Mouse (Mus musculus): ENCODE results near the gene Lancl1. TPM values are rescaled to one million over a fixed set of nuclear protein-coding genes. Genes with fewer than 3 reads are reported as not detected.

Gene Lancl1
- total RNA-seq, 2 experiments from 2014 or later = 170 to 195 TPM

DNA sequence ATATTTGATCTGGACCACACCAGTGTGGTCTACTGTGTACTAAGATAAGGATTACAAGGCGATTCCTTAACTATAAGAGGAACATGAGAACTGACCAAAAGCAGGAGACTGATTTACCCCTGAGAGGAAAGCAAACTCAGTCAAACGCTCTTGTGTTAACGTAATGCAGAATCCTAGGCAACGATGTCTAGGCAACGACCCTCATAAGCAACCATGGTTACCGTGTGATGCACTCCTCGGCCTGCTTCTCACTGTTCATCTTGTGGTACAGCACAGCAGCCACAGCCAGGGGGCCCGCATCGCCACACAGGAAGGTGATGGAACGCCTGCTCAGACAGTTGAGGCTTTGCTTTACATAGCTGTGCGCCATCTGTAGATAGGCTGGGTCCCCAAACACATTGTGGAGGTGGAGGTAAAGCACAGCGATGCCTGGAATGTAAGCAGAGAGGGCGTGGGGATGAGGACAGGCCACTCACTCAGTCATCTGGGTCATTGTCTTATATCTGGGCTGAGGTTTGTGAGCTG, 18.0 kb downstream of the Lancl1 start:
- DNase-seq (ENCODE audit: extremely low spot score in 1 of 2, low spot score in 1 of 2) = no peak

DNA sequence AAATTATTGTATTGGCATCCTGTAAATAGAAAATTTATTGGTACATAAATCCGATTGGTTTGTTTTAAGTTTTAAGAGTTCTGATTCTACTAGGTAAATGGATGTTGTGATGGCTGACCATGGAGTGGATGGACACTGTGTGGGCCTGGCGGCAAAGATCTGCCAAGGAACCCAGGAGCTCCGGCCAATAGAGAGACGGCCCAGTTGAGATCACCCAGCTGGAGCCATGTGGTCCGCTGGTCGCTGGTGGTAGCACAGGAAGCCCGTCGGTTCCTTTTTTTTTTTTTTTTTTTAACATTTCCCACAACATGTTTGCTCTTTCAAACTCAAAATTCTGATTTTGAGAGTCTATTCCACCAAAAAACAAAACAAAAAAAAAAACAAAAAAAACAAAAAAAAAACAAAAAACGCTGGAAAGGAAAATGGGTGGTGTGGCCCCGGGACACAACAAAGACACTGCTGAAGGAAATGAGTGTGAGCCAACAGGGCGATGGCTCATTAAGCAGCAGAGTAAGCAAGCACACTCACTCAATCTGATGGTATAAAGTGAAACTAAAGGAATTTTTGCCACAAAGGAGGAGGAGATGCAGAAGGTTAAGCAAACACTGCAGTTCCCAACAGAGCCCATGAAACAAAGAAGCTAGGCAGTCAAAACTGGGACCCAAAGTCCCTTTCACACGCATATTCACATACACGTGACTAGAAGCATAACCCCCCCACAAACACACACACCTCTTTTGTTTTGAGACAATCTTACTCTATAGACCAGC, 21.4 kb downstream of the Lancl1 start:
- no peak for DNase-seq (ENCODE audit: extremely low spot score in 1 of 2, low spot score in 1 of 2)

DNA sequence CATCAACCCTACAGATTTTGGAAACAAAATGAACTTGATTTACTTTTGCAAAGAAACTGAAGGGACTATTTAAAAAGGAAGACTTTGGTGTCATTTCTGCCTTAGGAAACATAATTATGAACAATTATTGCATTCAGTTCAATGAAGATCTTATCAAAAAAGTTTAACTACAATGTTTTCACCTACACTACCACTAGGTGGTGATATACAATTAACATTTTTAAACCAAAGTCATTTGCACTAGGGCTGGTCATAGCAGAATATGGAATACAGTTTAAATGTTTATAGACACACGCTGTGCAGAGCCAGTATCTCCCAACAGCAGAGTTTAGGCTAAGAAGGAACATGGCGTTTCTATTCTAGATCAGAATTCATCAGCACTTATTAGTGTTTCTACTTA, 24.5 kb downstream of the Lancl1 start:
- DNase-seq (ENCODE audit: extremely low spot score in 1 of 2, low spot score in 1 of 2) = no peak

DNA sequence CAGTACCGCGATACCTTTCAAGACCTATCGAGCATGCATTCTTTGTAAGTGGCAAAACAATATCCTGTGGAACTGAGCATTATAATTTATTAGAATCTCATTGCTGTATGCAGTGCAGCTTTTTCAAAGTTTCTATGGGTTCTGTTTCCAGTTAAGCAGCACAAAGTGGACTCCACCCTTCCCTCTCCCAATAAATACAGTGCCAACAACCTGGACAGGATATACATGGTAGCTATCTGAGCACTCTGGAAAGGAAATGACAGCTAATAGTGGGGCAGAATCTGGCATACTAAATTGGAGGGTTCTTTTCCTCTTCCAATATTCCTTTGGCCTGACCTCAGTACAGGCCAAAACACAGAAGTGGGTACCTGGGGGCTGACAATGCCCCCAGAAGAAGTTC, 28.2 kb downstream of the Lancl1 start:
- no peak for DNase-seq (ENCODE audit: extremely low spot score in 1 of 2, low spot score in 1 of 2)

DNA sequence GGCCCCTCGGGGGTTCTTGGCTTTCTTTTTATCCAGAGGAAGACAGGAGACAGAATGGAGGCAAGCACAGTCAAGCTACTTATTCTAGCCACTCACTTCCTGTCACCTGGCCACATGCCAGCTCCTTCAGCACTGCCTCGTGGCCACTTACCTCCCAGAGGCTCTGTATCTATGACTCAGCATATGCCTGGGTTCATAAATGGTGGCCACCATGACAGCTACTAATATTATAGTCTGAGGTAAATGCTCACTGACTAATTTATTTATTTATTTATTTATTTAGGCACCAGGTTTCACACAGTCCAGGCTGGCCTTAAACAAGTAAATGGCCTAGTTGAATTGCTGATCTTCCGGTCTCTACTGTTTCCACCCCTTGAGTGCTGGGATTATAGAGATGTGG, 35.0 kb downstream of the Lancl1 start:
- DNase-seq (ENCODE audit: extremely low spot score in 1 of 2, low spot score in 1 of 2) = no peak

DNA sequence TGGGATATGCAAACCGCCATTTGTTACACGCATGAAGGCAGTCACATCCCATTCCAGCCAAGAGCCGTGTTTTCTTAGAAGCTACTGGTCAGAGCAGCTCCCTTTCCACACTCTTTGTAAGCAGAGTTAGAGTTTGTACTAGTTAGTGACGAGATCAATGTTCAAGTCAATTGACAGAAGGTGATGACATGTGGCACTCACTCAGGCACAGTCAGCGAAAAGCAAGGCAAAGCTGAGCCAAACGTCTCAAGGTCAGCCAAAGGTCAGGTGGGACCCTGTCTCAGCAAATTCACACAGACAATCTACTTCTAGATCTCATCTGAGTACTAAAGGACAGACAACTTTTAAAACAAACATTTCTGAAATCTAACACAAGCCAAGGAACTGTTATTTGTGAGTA, 36.4 kb downstream of the Lancl1 start:
- no peak for DNase-seq (ENCODE audit: extremely low spot score in 1 of 2, low spot score in 1 of 2)

DNA sequence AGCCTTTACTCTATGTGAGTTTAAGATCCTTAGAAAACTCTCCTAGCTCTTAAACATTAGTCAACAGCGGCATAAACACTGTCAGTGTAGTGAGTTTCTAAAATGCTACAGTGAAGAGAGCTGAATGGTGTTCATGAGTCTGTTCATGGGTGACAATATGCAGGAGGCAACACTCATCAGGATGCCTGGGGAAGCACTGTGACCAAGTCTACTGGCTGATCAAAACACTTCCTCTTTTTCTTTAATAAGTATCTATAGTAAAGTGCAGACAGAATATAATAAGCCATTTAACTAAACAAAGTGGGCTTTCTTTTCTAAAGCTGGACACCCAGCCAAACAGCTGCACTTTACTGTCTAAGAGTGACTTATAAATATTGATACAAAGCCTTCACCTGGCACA, 37.3 kb downstream of the Lancl1 start:
- DNase-seq (ENCODE audit: extremely low spot score in 1 of 2, low spot score in 1 of 2) = no peak

DNA sequence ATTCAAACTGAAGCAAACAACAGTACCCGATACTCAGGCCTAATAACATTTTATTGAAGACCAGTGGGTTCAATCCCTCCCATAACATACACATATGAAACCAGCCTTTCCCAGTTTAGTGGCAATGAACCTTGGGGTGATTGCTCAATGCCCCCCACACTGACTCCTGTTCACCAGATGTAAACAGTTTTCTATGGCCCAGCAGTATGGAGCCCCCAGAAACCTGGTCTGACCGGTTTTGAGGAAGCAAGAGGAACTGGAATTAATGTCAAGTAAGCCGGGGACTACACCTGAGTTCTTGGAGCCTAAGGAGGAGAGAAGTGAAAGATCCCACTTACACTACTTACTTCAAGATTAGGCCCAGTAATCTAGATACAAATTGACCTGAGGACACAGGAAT, 38.2 kb downstream of the Lancl1 start:
- DNase-seq (ENCODE audit: extremely low spot score in 1 of 2, low spot score in 1 of 2) = no peak

DNA sequence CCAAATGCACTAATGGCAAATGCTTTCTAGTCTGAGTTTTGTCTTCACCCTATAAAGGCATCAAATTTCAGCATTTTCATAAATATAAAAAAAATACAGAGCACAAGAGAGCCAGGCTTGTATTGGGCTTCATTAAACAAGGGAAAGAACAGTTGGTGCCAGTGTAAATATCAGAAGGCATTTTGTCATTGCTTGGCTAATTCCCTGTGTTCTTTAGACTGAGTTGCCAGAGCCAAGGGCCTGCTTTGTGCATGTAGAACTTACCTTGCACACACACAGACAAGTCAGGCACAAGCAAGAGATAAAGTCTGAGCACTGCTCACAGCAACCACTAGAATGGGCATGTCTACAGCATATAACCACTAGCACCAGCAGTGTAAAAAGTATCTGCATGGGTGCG, 40.1 kb downstream of the Lancl1 start:
- no peak for DNase-seq (ENCODE audit: extremely low spot score in 1 of 2, low spot score in 1 of 2)

DNA sequence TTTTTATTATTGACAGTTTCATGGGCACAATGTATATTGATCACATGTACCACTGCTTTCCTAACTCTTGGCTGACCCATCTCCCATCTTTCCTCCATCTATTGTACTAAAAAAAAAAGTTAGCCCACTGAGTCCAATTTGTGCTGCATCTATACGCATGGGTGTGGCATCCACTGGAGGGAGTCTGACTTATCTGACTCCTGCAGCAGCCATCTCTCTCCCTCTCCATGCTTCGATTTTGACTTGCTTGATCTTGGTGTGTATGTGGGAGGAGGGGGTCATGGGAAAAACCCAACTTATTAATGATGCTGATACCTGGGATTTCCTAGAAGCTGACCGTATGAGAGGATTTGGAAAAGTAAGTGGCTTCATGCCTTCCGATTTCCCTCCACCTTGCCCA, 40.5 kb downstream of the Lancl1 start:
- no peak for DNase-seq (ENCODE audit: extremely low spot score in 1 of 2, low spot score in 1 of 2)

DNA sequence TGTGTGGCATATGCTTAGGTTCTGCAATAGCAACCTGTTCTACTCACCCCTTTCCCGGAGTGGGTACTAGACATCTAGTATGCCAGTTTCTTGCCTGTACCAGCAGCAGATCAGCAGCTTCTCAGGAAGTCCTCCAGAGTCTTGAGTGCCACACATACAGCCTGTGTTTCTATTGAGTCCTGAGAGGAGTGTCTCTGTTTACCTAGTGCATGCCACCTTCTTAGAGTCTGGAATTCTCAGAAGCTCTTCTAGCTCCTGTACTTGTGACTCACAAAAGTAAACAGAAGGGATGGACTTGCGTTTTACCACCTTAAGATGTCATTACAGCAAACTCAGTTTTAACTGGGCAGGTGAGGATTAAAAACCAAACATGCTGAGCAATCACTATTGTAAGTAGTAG, 41.9 kb downstream of the Lancl1 start:
- DNase-seq (ENCODE audit: extremely low spot score in 1 of 2, low spot score in 1 of 2) = no peak

DNA sequence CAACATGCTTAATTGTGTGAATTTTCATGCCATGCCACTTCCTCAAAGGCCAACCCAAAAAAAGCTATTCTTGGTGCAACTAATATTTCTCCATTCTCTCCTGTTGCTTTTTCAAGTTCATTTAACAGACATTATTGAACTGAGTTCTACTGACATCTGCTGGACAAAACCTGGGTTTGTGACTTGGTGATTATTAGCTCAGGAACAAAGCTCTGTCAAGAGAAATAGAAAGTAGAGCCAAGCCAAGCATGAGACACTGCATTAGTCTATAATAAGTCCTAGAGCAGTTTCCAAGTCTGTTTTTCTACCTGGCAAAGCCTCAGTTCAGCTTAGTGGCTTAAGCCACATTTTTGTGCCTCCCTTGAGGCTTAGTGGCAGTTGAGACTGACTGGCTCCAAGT, 45.9 kb downstream of the Lancl1 start:
- DNase-seq (ENCODE audit: extremely low spot score in 1 of 2, low spot score in 1 of 2) = no peak

DNA sequence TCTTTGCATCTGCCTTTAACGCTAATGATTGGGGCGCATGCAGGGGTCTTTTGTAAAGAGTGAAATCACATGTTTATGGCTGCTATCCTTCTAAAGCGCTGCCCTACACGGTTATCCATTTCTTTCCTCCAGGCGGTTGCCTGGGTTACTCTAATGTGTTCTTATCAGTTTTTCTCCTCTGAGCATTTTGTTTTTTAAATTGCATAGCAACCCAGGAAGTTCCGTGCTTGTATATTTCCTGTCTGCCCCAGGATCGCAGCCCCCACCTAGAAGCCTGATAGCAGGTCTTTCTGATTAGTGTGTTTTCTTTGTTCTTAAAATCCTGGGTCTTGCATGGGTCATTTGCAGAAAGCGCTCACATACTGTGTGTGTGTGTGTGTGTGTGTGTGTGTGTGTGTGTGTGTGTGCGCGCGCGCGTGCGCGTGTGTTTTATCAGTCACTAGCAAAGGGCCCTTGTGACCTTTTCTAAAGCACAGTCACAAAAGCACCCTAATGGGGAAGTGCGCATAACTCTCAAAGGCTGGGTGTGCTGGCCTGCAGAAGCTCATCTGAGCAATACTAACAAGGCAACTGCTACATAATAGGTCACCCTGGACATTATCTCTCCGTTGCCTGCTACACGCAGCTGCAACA, 51.0 kb downstream of the Lancl1 start:
- no peak for DNase-seq (ENCODE audit: extremely low spot score in 1 of 2, low spot score in 1 of 2)

DNA sequence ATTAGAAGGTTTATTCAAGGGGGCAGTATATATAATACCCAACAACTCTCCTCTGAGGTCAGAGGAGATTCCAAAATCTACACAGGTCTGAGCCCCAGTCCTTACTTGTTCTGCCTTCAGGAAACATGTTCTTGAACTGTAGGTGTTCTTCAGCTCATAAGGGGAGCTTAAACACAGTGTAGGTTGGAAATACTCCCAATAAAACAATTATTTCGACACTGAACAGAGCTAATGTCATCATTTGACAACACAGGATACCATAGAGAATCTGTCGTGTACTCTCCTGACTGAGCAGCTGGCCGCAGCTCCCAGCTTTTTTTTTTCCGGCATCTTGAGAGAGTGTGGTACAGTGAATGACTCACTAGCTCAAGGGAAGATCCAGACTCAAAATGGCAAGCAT, 52.8 kb downstream of the Lancl1 start:
- DNase-seq (ENCODE audit: extremely low spot score in 1 of 2, low spot score in 1 of 2) = no peak

DNA sequence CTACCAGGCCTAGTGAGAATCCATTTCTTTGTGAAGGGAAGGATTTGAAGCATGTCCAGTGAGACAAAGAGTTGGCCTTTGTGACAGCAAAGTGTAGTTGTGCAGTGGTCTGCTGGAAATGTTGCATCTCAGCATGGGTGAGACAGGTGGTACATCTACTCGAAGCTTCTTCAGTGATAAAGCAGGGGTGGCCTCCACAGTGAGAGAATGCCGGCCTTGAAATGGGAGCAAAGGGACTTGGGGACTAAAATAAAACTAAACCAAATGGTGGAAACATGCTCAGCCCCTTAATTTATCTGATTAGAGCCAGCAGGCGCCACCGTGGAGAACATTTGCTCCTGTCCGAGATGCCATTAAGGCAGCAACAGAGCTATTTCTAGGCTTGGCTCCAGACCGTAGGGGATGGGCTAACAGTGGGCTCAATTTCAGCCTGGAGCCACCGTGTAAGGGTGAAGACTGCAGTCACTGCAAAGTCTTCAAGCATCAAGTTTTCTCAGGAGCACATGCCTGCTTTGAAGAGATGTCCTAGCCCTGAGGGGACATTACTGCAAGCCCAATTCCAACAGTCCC, 53.5 kb downstream of the Lancl1 start:
- DNase-seq (ENCODE audit: extremely low spot score in 1 of 2, low spot score in 1 of 2) = no peak

DNA sequence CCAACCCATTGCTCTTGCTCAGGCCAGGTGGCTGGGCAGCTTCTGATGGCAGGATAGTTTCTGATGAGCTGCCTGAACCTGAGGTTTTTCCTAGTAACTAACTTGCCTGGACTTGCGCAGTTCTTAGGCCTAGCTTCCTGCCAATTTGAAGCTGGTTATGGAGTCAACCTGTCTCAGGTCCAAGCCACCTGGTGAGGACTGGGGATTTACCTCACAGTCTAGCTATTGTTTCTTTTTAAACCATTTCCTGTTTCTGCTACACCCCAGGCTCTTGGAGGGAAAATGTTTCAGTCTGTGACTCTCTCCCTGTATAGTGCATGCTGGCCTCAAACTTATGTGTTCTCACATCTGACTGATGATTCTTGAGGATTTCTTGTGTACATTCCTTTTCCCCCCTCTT, 58.5 kb downstream of the Lancl1 start:
- DNase-seq (ENCODE audit: extremely low spot score in 1 of 2, low spot score in 1 of 2) = no peak

DNA sequence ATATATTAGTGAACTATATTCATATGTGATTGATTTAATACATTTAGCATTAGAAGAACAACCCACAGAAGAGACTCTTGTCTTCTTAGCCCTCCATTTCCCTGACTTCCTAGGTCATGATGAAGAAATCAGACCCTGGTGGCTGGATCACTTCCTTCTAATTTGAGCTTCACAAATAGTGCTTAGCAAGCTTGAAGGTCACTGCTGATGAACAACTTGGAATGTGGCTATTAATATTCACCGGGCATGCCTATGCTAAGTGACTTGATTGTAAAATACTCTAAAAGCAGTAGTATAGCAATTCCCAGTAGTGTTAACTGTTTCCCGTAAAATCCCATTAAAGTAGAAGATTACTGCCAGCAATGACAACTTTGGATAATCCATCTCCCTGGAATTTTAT, 63.2 kb downstream of the Lancl1 start:
- no peak for DNase-seq (ENCODE audit: extremely low spot score in 1 of 2, low spot score in 1 of 2)

DNA sequence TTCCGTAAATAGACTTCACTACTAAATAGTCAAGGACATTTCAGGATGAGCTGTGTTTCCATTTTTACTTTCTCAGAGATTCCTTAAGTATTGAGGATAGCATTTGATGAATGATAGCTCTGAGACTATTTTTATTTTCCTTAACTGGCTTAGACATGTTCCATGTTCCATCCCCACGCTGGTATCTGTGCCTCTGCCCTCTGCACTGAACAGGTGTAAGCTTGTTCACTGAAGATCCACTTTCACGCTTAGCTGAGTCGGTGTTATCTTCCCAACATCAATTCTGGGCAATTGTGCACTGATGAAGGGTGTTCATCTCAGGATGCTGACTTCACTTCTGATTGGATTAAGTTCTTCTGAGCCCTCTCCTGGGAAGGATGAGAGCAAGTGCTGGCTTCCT, 73.8 kb downstream of the Lancl1 start:
- DNase-seq (ENCODE audit: extremely low spot score in 1 of 2, low spot score in 1 of 2) = no peak

DNA sequence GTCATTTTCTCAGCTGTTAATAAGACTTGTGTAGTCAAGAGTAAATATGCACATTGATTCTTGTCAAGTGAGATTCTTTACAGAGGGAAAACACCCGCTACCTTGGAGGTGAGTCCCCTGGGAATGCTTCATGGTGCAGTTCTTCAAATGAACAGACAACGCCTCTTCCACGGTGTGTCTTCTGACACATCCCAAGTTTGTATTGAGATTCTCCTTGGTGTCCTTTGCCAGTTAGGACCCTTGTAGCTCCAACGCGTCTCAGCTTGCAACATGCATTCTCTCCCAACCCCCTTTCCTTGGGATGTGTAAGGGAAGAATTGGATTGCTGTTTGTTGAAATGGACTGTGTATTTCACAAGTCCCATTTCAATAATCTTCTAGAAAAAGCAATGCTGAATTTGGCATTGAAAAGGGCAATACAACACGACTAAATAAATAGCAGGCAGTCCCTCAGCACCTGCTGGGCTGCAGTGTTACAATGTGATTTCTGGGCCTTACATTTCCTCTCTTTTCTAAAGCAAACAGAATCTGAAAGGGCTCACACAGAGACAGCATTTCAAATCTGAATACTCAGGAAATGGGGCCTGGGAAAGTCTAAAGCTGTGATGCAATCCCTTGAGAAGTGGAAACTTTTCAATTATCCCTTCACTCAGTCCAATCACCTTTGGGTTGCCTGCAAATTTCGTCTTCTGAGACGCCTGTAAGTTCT, 78.0 kb downstream of the Lancl1 start:
- no peak for DNase-seq (ENCODE audit: extremely low spot score in 1 of 2, low spot score in 1 of 2)

DNA sequence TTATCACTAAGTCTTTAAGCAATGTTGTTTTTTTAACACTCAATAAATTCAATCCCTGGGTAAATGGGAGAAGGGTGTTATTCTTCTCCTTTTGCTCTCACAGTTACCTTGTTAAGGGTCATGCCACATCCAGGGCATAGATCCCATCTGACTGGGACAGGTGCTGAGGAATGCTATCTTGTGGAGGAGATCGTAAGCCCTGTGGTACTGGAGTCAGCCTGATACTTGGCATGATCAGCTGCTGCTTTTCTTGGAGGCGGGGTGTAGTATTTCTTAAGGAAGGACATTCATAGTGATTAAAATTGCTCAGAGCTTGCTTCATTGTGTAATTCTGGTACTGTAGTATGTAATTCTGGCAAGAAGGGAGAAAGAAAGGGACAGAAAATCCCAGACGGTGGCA, 81.3 kb downstream of the Lancl1 start:
- no peak for DNase-seq (ENCODE audit: extremely low spot score in 1 of 2, low spot score in 1 of 2)

DNA sequence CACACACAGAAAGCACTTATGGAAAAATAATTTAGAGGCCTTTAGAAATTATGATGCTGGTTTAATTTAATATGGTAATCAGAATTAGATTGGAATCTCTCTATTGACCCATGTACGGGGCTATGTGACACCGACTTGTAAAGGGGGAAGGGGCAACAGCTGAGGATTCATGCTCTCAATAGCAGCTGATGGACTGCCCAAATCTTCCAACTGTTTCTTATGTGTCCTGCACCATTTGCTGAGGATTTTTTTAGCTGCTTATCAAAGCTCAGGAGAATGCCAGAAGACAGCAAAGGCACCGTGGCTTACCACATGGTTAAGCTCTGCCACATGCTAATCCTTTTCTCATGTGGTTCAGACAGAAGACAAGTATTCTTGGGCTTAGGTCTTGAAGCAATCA, 87.6 kb downstream of the Lancl1 start:
- no peak for DNase-seq (ENCODE audit: extremely low spot score in 1 of 2, low spot score in 1 of 2)
